Mouse (Mus musculus) adipose tissue, adult 10 weeks (tissue): Measurements from ENCODE around the gene Pcsk2. TPM values are rescaled to one million over a fixed set of nuclear protein-coding genes. Genes with fewer than 3 reads are reported as not detected.

Source experiments
- polyA plus RNA-seq: library from polyadenylated mRNA; stranded (reverse); fragments of 350-450 nt; fragmentation: Illumina TruSeq; extraction: RNeasy Lipid Tissue Mini Kit (QIAGEN cat#74804); gene quantifications from one replicate; pipeline ENCODE4 v1.2.3, GENCODE M21; 2014; ENCODE audit warnings: low read depth, low replicate concordance

Pcsk2 gene
- 0.40 TPM for polyA plus RNA-seq

GRCm38 (mm10) chr2:143545758-143546246 is at the start of gene Pcsk2:
Gene Pcsk2, plus strand, starts transcription at chr2:143546156.

GRCm38 (mm10) chr2:143862484-143863231 is 316.7 kb downstream of the Pcsk2 start, which contains the start of gene Bfsp1:
Gene Bfsp1, minus strand, starts transcription at chr2:143863173.

